Mouse (Mus musculus) forebrain, postnatal 0 days (tissue): Measurements from ENCODE around the gene Gpr68. TPM values are rescaled to one million over a fixed set of nuclear protein-coding genes. Genes with fewer than 3 reads are reported as not detected.

Experiments used
- ATAC-seq: fragments of 200-750 bp; cut with Nextera tagmentation; 2 replicates; pipeline ENCODE4 v1.8.0; 2017; ENCODE audit warnings: mild to moderate bottlenecking, moderate library complexity
- DNase-seq: peaks from one replicate; pipeline ENCODE4 v3.0.0-alpha.2; 2015
- H3K27ac ChIP-seq: fragments of 300-500 bp; sonication (generic); 2 replicates; pipeline ENCODE4 v1.5.1; 2014; ENCODE audit warnings: low read depth, mild to moderate bottlenecking, antibody characterized with exemption, low read length, moderate library complexity, mixed read lengths
- H3K27me3 ChIP-seq: fragments of 300-500 bp; sonication (generic); 2 replicates; pipeline ENCODE4 v1.6.1; 2014; ENCODE audit warnings: mild to moderate bottlenecking, low read length, mixed read lengths; ENCODE audit not compliant: insufficient read depth
- H3K36me3 ChIP-seq: fragments of 300-500 bp; sonication (generic); 2 replicates; pipeline ENCODE4 v1.6.1; 2014; ENCODE audit warnings: mild to moderate bottlenecking, moderate library complexity; ENCODE audit not compliant: insufficient read depth
- H3K4me1 ChIP-seq: fragments of 300-500 bp; sonication (generic); 2 replicates; pipeline ENCODE4 v1.6.1; 2014; ENCODE audit warnings: antibody characterized with exemption; ENCODE audit not compliant: insufficient read depth
- H3K4me2 ChIP-seq: fragments of 300-500 bp; sonication (generic); 2 replicates; pipeline ENCODE4 v1.6.1; 2014; ENCODE audit warnings: low read depth, mild to moderate bottlenecking, moderate library complexity
- H3K4me3 ChIP-seq: fragments of 300-500 bp; sonication (generic); 2 replicates; pipeline ENCODE4 v1.5.1; 2014; ENCODE audit warnings: low read depth, low read length, mixed read lengths
- H3K9ac ChIP-seq: fragments of 300-500 bp; sonication (generic); 2 replicates; pipeline ENCODE4 v1.6.1; 2014; ENCODE audit warnings: mild to moderate bottlenecking
- H3K9me3 ChIP-seq: fragments of 300-500 bp; sonication (generic); 2 replicates; pipeline ENCODE4 v1.6.1; 2016; ENCODE audit warnings: low read length
- CTCF ChIP-seq: sonication (generic); IDR thresholded peaks from 2 replicates; pipeline ENCODE4 v1.5.1; 2016; ENCODE audit warnings: antibody characterized with exemption, control low read depth, low read depth
- WGBS: fragments of 180-500 bp; shearing (Covaris S2); extraction: QIAGEN DNeasy Blood & Tissue Kit; methylation state at CpG from one replicate; pipeline ENCODE4 v1.1.7; 2014; 5-methylcytosine and 5-hydroxymethylcytosine counted together
- polyA plus RNA-seq: library from polyadenylated mRNA; unstranded; fragments of >200 nt; fragmentation: Nextera tagmentation; extraction: Ambion mirVana; gene quantifications from 2 replicates; pipeline ENCODE4 v1.2.1, GENCODE M21; 2015
- total RNA-seq: library from RNA; depleted of rRNA; stranded (reverse); fragments of >200 nt; gene quantifications from 2 replicates; pipeline ENCODE4 v1.2.3, GENCODE M21; 2014; rRNA removed

Gene Gpr68
- total RNA-seq (4.9 and 7.0 TPM in 2 replicates), polyA plus RNA-seq (1.8 and 3.7 TPM in 2 replicates)

DNA sequence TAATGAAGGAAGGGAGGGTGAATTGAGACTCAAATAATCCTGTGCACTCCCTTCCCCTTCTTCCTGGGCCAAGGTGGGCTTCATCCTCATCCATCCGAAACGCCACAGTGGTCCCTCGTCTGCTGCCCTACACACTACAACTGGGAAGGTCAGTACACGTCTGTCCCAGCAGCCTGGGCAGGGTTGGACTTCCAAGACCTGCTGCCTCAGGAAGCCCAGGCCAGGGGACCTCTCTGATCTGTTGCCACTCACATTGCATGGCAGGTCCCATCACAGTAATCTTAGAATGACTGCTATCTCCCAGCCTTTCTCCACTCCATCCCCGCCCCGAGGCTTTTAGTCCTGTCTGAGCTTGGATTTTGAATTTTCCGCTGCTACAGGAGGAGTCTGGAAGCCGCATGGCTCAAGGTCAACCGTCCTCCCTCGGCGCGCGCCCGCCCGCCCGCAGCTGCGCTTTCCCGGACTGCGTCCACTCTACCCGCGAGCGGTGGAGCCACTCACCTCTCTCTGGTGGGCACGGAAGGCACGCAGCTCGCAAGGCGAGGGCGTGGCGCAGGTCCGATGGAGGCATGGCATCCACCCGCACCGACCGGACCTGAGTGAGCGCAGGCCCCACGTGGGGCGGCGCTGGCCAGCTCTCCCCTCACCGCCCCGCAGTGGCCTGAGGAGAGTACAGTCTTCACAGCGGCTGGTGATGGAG is at the start of gene Gpr68:
Gpr68 (minus strand) TSS at position 601 of the 700 bp plus-strand sequence.
- WGBS, result 6% methylated on average over 38 of the region's 39 CpGs
- no peaks in the 10 kb centered on the region; the same call in 1 of the 2 replicates for H3K27me3 ChIP-seq
- H3K27ac ChIP-seq, result no peak within 1 kb of the TSS
- 0 out of 2 replicates have a peak, but pooled peaks cover 4% of the 10 kb centered on the region for H3K4me1 ChIP-seq
- H3K9ac ChIP-seq, result peak within 1 kb of the TSS; percentile 63
- peak; percentile 84 for ATAC-seq
- H3K4me3 ChIP-seq, result peak within 1 kb of the TSS; percentile 48
- DNase-seq, result peak; percentile 38
- H3K36me3 ChIP-seq, result peaks cover 5% of the 10 kb centered on the region; the same call in 1 of the 2 replicates
- no peak for TF ChIP-seq CTCF
- peak within 1 kb of the TSS; percentile 98 for H3K4me2 ChIP-seq
- H3K9me3 ChIP-seq, result no peaks in the 10 kb centered on the region

DNA sequence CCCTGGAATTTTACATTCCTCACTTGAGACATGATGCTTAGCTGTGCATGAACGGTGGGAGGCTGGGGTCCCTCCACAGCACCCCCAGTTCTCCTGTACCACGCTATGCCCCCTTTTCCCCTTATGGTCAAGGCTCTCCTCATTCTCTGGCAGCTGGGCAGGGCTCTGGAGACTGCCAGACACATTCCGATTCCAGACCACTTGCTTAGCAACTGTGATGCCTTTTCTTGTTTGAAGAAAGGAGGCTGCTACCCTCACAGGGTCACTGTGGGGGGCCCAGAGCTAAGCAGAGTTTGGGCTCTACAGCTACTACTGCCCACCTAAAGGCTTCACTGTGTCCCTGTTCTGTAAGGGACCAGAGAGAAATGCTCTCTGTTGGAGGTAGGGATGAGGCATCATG is 49.3 kb upstream of the Gpr68 start:
- DNase-seq, result no peak
- peaks cover 7% of the 10 kb centered on the region; the same call in 1 of the 2 replicates for H3K36me3 ChIP-seq
- ATAC-seq, result peak; percentile 19; the same call in 1 of the 2 replicates
- no peaks in the 10 kb centered on the region for H3K9me3 ChIP-seq
- no peak overlapping the region for H3K9ac ChIP-seq
- H3K27me3 ChIP-seq, result no peaks in the 10 kb centered on the region; the same call in 1 of the 2 replicates
- TF ChIP-seq CTCF, result no peak
- H3K4me2 ChIP-seq, result no peak overlapping the region
- H3K4me3 ChIP-seq, result no peak overlapping the region
- H3K27ac ChIP-seq, result no peak overlapping the region
- no peaks in the 10 kb centered on the region for H3K4me1 ChIP-seq
- 25% methylated on average over 3 of the region's 3 CpGs for WGBS

DNA sequence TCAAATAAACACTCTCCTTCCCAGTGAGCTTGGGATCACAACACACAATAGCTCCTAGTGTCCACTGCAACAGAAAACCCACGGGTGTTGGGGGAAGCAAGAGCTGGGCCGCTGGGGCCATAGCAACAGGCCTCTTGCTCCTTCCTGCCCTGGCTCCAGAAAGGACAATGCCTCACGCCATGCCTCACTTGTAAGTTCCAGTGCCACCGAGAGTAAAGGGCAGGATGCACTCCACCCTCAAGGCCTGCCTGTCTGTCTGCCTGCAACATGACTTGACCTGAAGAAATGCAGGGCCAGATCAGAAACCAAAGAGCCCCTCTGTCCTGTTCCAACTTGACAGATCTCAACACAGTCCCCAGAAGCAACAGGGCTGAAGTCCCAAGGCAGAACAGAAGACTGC is 48.8 kb upstream of the Gpr68 start:
- no peak for TF ChIP-seq CTCF
- Histone ChIP-seq H3K9me3 (no peaks in the 10 kb centered on the region), H3K4me3 (no peak overlapping the region), H3K36me3 (peaks cover 7% of the 10 kb centered on the region; the same call in 1 of the 2 replicates), H3K9ac (no peak overlapping the region), H3K4me1 (no peaks in the 10 kb centered on the region), H3K4me2 (no peak overlapping the region), H3K27ac (no peak overlapping the region), H3K27me3 (no peaks in the 10 kb centered on the region; the same call in 1 of the 2 replicates)
- ATAC-seq (no peak), DNase-seq (no peak)
- WGBS, result 50% methylated on average over 4 of the region's 4 CpGs

- peaks cover 13% of the 10 kb centered on the region; the same call in 1 of the 2 replicates for H3K36me3 ChIP-seq
- WGBS, result 93% methylated on average over 2 of the region's 2 CpGs
- no peak for ATAC-seq
Measured at GRCm38 (mm10) chr12:100956028-100956427, 48.0 kb upstream of the Gpr68 start.

DNA sequence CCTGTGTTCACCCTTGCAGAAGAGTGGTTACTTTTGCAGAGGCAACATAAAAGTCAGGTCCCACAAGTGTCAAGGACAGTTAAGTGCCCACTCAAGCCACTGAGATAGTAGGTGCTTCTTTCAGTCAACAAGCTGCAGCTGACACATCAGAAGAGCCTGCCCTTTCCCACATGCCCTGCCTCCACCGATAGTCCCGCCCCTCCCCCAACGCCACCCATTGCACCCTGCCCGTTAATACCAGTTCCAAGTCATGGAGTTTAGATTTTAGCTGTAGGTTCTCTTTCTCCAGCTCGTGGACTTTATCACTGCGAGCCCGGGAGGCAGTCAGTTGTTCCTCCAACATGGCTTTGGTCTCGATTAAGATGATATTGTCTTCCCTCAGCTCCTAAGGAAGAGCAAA is 45.9 kb upstream of the Gpr68 start:
- Histone ChIP-seq H3K4me3 (no peak overlapping the region), H3K27me3 (no peaks in the 10 kb centered on the region), H3K4me2 (no peak overlapping the region), H3K9ac (no peak overlapping the region), H3K4me1 (no peaks in the 10 kb centered on the region), H3K36me3 (peaks cover 14% of the 10 kb centered on the region; the same call in 1 of the 2 replicates), H3K9me3 (no peaks in the 10 kb centered on the region), H3K27ac (no peak overlapping the region)
- ATAC-seq (no peak), DNase-seq (no peak)
- WGBS, result 88% methylated on average over 8 of the region's 8 CpGs
- no peak for TF ChIP-seq CTCF

More at GRCm38 (mm10) chr12:100956028-100956427, 48.0 kb upstream of the Gpr68 start:
- H3K4me1 ChIP-seq, result no peaks in the 10 kb centered on the region
- no peaks in the 10 kb centered on the region; the same call in 1 of the 2 replicates for H3K27me3 ChIP-seq
- no peak overlapping the region for H3K9ac ChIP-seq
- TF ChIP-seq CTCF, result no peak
- H3K9me3 ChIP-seq, result no peaks in the 10 kb centered on the region
- no peak overlapping the region for H3K4me2 ChIP-seq
- H3K27ac ChIP-seq, result no peak overlapping the region
- no peak overlapping the region for H3K4me3 ChIP-seq
- no peak for DNase-seq

- Histone ChIP-seq H3K4me1 (no peaks in the 10 kb centered on the region), H3K9me3 (no peaks in the 10 kb centered on the region), H3K27ac (no peak overlapping the region), H3K36me3 (peaks cover 24% of the 10 kb centered on the region), H3K27me3 (no peaks in the 10 kb centered on the region), H3K4me3 (no peak overlapping the region), H3K9ac (no peak overlapping the region), H3K4me2 (0 out of 2 replicates have a peak overlapping the region, but pooled peaks have one; percentile 13)
- DNase-seq (peak; percentile 89), ATAC-seq (peak; percentile 93)
- TF ChIP-seq CTCF, result peak; percentile 80
- WGBS, result 35% methylated on average over 9 of the region's 9 CpGs
Measured at GRCm38 (mm10) chr12:100952193-100952931, 44.4 kb upstream of the Gpr68 start.

- Histone ChIP-seq H3K27ac (no peak overlapping the region), H3K4me1 (no peaks in the 10 kb centered on the region), H3K9ac (no peak overlapping the region), H3K4me3 (no peak overlapping the region), H3K36me3 (peaks cover 48% of the 10 kb centered on the region), H3K4me2 (no peak overlapping the region), H3K9me3 (no peaks in the 10 kb centered on the region), H3K27me3 (no peaks in the 10 kb centered on the region)
- DNase-seq, result no peak
- WGBS, result 88% methylated on average over 5 of the region's 5 CpGs
- no peak for ATAC-seq
- no peak for TF ChIP-seq CTCF
Measured at GRCm38 (mm10) chr12:100949146-100949545, 41.1 kb upstream of the Gpr68 start.
